Mouse (Mus musculus) adrenal gland, adult 2 months (tissue): ENCODE data around the gene Mgp. TPM values are rescaled to one million over a fixed set of nuclear protein-coding genes. Genes with fewer than 3 reads are reported as not detected.
"Not testable (repeated sequence)": the region's sequence is repeated elsewhere in the genome, so short reads cannot be mapped to it uniquely, and the experiment has no call there.

Experiments used
- DNase-seq: peaks from one replicate; pipeline ENCODE4 v3.0.0; 2021
- polyA plus RNA-seq: library from polyadenylated mRNA; depleted of rRNA; stranded (reverse); fragments of >200 nt; gene quantifications from 2 replicates; pipeline ENCODE4 v1.2.3, GENCODE M21; 2012
- total RNA-seq, 2 experiments: library from RNA; stranded (reverse); gene quantifications; 2 replicates each; pipeline ENCODE4 v1.2.3; 2021

The Mgp gene
- total and polyA plus RNA-seq, 3 experiments: 171 to 304 (median 192) TPM

- DNase-seq: no peak
These were observed 22.6 kb upstream of the Mgp start for GRCm38 (mm10) chr6:136898222-136898621.

GRCm38 (mm10) chr6:136897789-136898188, 22.2 kb upstream of the Mgp start:
- DNase-seq: no peak

GRCm38 (mm10) chr6:136894532-136895339, 19.1 kb upstream of the Mgp start:
- no peak for DNase-seq

- no peak for DNase-seq
These were observed 16.4 kb upstream of the Mgp start for GRCm38 (mm10) chr6:136892002-136892401.

- no peak for DNase-seq
These were observed 13.9 kb upstream of the Mgp start for GRCm38 (mm10) chr6:136889554-136889953.

- DNase-seq: peak; percentile 56
These were observed 13.4 kb upstream of the Mgp start for GRCm38 (mm10) chr6:136889067-136889466.

GRCm38 (mm10) chr6:136887854-136888253, 12.2 kb upstream of the Mgp start:
- peak; percentile 77 for DNase-seq

- DNase-seq: not testable (repeated sequence)
These were observed 9.1 kb upstream of the Mgp start for GRCm38 (mm10) chr6:136884766-136885165.

GRCm38 (mm10) chr6:136883961-136884360, 8.3 kb upstream of the Mgp start:
- DNase-seq: no peak

- no peak for DNase-seq
These were observed 7.8 kb upstream of the Mgp start for GRCm38 (mm10) chr6:136883431-136883915.

GRCm38 (mm10) chr6:136881678-136882077, 6.1 kb upstream of the Mgp start:
- no peak for DNase-seq

- no peak for DNase-seq
These were observed 1.0 kb downstream of the Mgp start for GRCm38 (mm10) chr6:136874599-136874998.

GRCm38 (mm10) chr6:136868921-136869320, 6.7 kb downstream of the Mgp start:
- no peak for DNase-seq

- DNase-seq: no peak
These were observed 9.5 kb downstream of the Mgp start for GRCm38 (mm10) chr6:136866150-136866549.

GRCm38 (mm10) chr6:136865360-136865759, 10.3 kb downstream of the Mgp start:
- DNase-seq: no peak

- DNase-seq: no peak
These were observed 14.6 kb downstream of the Mgp start for GRCm38 (mm10) chr6:136861020-136861419.

GRCm38 (mm10) chr6:136858420-136858819, 17.2 kb downstream of the Mgp start:
- no peak for DNase-seq

GRCm38 (mm10) chr6:136857873-136858260, 17.8 kb downstream of the Mgp start:
- no peak for DNase-seq

GRCm38 (mm10) chr6:136857186-136857872, 18.3 kb downstream of the Mgp start, which contains the start of gene Art4:
Gene Art4 (minus strand): TSS chr6:136857733.
- DNase-seq: peak; percentile 44

- peak; percentile 58 for DNase-seq
These were observed 19.5 kb downstream of the Mgp start for GRCm38 (mm10) chr6:136856071-136856636.

GRCm38 (mm10) chr6:136855183-136855582, 20.4 kb downstream of the Mgp start:
- DNase-seq: no peak

- no peak for DNase-seq
These were observed 21.3 kb downstream of the Mgp start for GRCm38 (mm10) chr6:136854361-136854781.

- no peak for DNase-seq
These were observed 22.9 kb downstream of the Mgp start for GRCm38 (mm10) chr6:136852762-136853161.
